Mouse (Mus musculus): Measurements from ENCODE around the gene Drosha. TPM values are rescaled to one million over a fixed set of nuclear protein-coding genes. Genes with fewer than 3 reads are reported as not detected.

Drosha gene
- polyA plus RNA-seq, 1 experiment from 2014 or later, result 81.4 TPM

GRCm38 (mm10) chr15:12840737-12841136, 16.1 kb downstream of the Drosha start:
- WGBS, result 94% methylated on average over 11 of the region's 11 CpGs
- H3K27me3 ChIP-seq (ENCODE audit: control insufficient read depth, insufficient read depth, low read length), result no peaks in the 10 kb centered on the region
- H3K36me3 ChIP-seq (ENCODE audit: control insufficient read depth, insufficient read depth, low read length), result peaks cover 30% of the 10 kb centered on the region
- no peak overlapping the region for H3K9ac ChIP-seq (ENCODE audit: low read length)
- H3K4me2 ChIP-seq (ENCODE audit: low read depth, severe bottlenecking), result no peak overlapping the region
- no peak overlapping the region for H3K27ac ChIP-seq (replicated peaks; ENCODE audit: low read depth, low read length)
- no peak for ATAC-seq (ENCODE audit: insufficient number of reproducible peaks, low FRiP score, low TSS enrichment, low read depth)
- no peaks in the 10 kb centered on the region for H3K4me1 ChIP-seq (ENCODE audit: control insufficient read depth, insufficient read depth, low read length)
- H3K4me3 ChIP-seq (ENCODE audit: low read depth, low read length), result no peak overlapping the region
- DNase-seq (ENCODE audit: low spot score), result no peak
- no peaks in the 10 kb centered on the region for H3K9me3 ChIP-seq (ENCODE audit: control insufficient read depth, low read length)

- no peak overlapping the region for H3K4me3 ChIP-seq (ENCODE audit: low read depth, low read length)
- no peaks in the 10 kb centered on the region for H3K9me3 ChIP-seq (ENCODE audit: control insufficient read depth, low read length)
- no peak overlapping the region for H3K4me2 ChIP-seq (ENCODE audit: low read depth, severe bottlenecking)
- no peak for DNase-seq (ENCODE audit: low spot score)
- H3K4me1 ChIP-seq (ENCODE audit: control insufficient read depth, insufficient read depth, low read length), result no peaks in the 10 kb centered on the region
- no peak overlapping the region for H3K27ac ChIP-seq (replicated peaks; ENCODE audit: low read depth, low read length)
- WGBS, result 80% methylated on average over 7 of the region's 7 CpGs
- ATAC-seq (ENCODE audit: insufficient number of reproducible peaks, low FRiP score, low TSS enrichment, low read depth), result no peak
- H3K9ac ChIP-seq (ENCODE audit: low read length), result no peak overlapping the region
- no peaks in the 10 kb centered on the region for H3K27me3 ChIP-seq (ENCODE audit: control insufficient read depth, insufficient read depth, low read length)
- H3K36me3 ChIP-seq (ENCODE audit: control insufficient read depth, insufficient read depth, low read length), result peaks cover 27% of the 10 kb centered on the region
These were observed 18.2 kb downstream of the Drosha start for GRCm38 (mm10) chr15:12842833-12843232.

GRCm38 (mm10) chr15:12848196-12848975, 23.8 kb downstream of the Drosha start:
- Histone ChIP-seq H3K4me3 (ENCODE audit: low read depth, low read length) (no peak overlapping the region), H3K4me2 (ENCODE audit: low read depth, severe bottlenecking) (no peak overlapping the region), H3K9me3 (ENCODE audit: control insufficient read depth, low read length) (no peaks in the 10 kb centered on the region), H3K9ac (ENCODE audit: low read length) (no peak overlapping the region), H3K36me3 (ENCODE audit: control insufficient read depth, insufficient read depth, low read length) (peaks cover 22% of the 10 kb centered on the region), H3K4me1 (ENCODE audit: control insufficient read depth, insufficient read depth, low read length) (no peaks in the 10 kb centered on the region), H3K27me3 (ENCODE audit: control insufficient read depth, insufficient read depth, low read length) (no peaks in the 10 kb centered on the region), H3K27ac (replicated peaks; ENCODE audit: low read depth, low read length) (no peak overlapping the region)
- no peak for DNase-seq (ENCODE audit: low spot score)
- 80% methylated on average over 11 of the region's 11 CpGs for WGBS
- no peak for ATAC-seq (ENCODE audit: insufficient number of reproducible peaks, low FRiP score, low TSS enrichment, low read depth)

GRCm38 (mm10) chr15:12849373-12849772, 24.8 kb downstream of the Drosha start:
- peaks cover 26% of the 10 kb centered on the region for H3K36me3 ChIP-seq (ENCODE audit: control insufficient read depth, insufficient read depth, low read length)
- ATAC-seq (ENCODE audit: insufficient number of reproducible peaks, low FRiP score, low TSS enrichment, low read depth) (no peak), DNase-seq (ENCODE audit: low spot score) (no peak)
- H3K27ac ChIP-seq (replicated peaks; ENCODE audit: low read depth, low read length), result no peak overlapping the region
- no peaks in the 10 kb centered on the region for H3K9me3 ChIP-seq (ENCODE audit: control insufficient read depth, low read length)
- no peak overlapping the region for H3K4me3 ChIP-seq (ENCODE audit: low read depth, low read length)
- WGBS, result 85% methylated on average over 4 of the region's 4 CpGs
- H3K9ac ChIP-seq (ENCODE audit: low read length), result no peak overlapping the region
- H3K4me2 ChIP-seq (ENCODE audit: low read depth, severe bottlenecking), result no peak overlapping the region
- no peaks in the 10 kb centered on the region for H3K27me3 ChIP-seq (ENCODE audit: control insufficient read depth, insufficient read depth, low read length)
- H3K4me1 ChIP-seq (ENCODE audit: control insufficient read depth, insufficient read depth, low read length), result no peaks in the 10 kb centered on the region

GRCm38 (mm10) chr15:12853471-12853870, 28.9 kb downstream of the Drosha start:
- H3K27ac ChIP-seq (replicated peaks; ENCODE audit: low read depth, low read length), result no peak overlapping the region
- ATAC-seq (ENCODE audit: insufficient number of reproducible peaks, low FRiP score, low TSS enrichment, low read depth) (no peak), DNase-seq (ENCODE audit: low spot score) (no peak)
- H3K4me1 ChIP-seq (ENCODE audit: control insufficient read depth, insufficient read depth, low read length), result no peaks in the 10 kb centered on the region
- H3K36me3 ChIP-seq (ENCODE audit: control insufficient read depth, insufficient read depth, low read length), result peaks cover 28% of the 10 kb centered on the region
- H3K4me3 ChIP-seq (ENCODE audit: low read depth, low read length), result no peak overlapping the region
- H3K9me3 ChIP-seq (ENCODE audit: control insufficient read depth, low read length), result no peaks in the 10 kb centered on the region
- no peak overlapping the region for H3K9ac ChIP-seq (ENCODE audit: low read length)
- H3K27me3 ChIP-seq (ENCODE audit: control insufficient read depth, insufficient read depth, low read length), result no peaks in the 10 kb centered on the region
- 91% methylated on average over 8 of the region's 8 CpGs for WGBS
- H3K4me2 ChIP-seq (ENCODE audit: low read depth, severe bottlenecking), result no peak overlapping the region

GRCm38 (mm10) chr15:12856780-12857179, 32.2 kb downstream of the Drosha start:
- Histone ChIP-seq H3K4me1 (ENCODE audit: control insufficient read depth, insufficient read depth, low read length) (no peaks in the 10 kb centered on the region), H3K4me2 (ENCODE audit: low read depth, severe bottlenecking) (no peak overlapping the region), H3K9me3 (ENCODE audit: control insufficient read depth, low read length) (no peaks in the 10 kb centered on the region), H3K27ac (replicated peaks; ENCODE audit: low read depth, low read length) (no peak overlapping the region), H3K27me3 (ENCODE audit: control insufficient read depth, insufficient read depth, low read length) (no peaks in the 10 kb centered on the region), H3K4me3 (ENCODE audit: low read depth, low read length) (no peak overlapping the region), H3K9ac (ENCODE audit: low read length) (no peak overlapping the region), H3K36me3 (ENCODE audit: control insufficient read depth, insufficient read depth, low read length) (peaks cover 33% of the 10 kb centered on the region)
- 95% methylated on average over 6 of the region's 6 CpGs for WGBS
- ATAC-seq (ENCODE audit: insufficient number of reproducible peaks, low FRiP score, low TSS enrichment, low read depth) (no peak), DNase-seq (ENCODE audit: low spot score) (no peak)

- Histone ChIP-seq H3K4me1 (ENCODE audit: control insufficient read depth, insufficient read depth, low read length) (no peaks in the 10 kb centered on the region), H3K9ac (ENCODE audit: low read length) (no peak overlapping the region), H3K27ac (replicated peaks; ENCODE audit: low read depth, low read length) (no peak overlapping the region), H3K4me3 (ENCODE audit: low read depth, low read length) (no peak overlapping the region), H3K9me3 (ENCODE audit: control insufficient read depth, low read length) (no peaks in the 10 kb centered on the region), H3K27me3 (ENCODE audit: control insufficient read depth, insufficient read depth, low read length) (no peaks in the 10 kb centered on the region), H3K36me3 (ENCODE audit: control insufficient read depth, insufficient read depth, low read length) (peaks cover 25% of the 10 kb centered on the region), H3K4me2 (ENCODE audit: low read depth, severe bottlenecking) (no peak overlapping the region)
- WGBS, result 94% methylated on average over 12 of the region's 12 CpGs
- ATAC-seq (ENCODE audit: insufficient number of reproducible peaks, low FRiP score, low TSS enrichment, low read depth) (no peak), DNase-seq (ENCODE audit: low spot score) (no peak)
These were observed 33.4 kb downstream of the Drosha start for GRCm38 (mm10) chr15:12857840-12858516.

GRCm38 (mm10) chr15:12858645-12859044, 34.0 kb downstream of the Drosha start:
- H3K4me2 ChIP-seq (ENCODE audit: low read depth, severe bottlenecking), result no peak overlapping the region
- peaks cover 25% of the 10 kb centered on the region for H3K36me3 ChIP-seq (ENCODE audit: control insufficient read depth, insufficient read depth, low read length)
- DNase-seq (ENCODE audit: low spot score), result no peak
- H3K9ac ChIP-seq (ENCODE audit: low read length), result no peak overlapping the region
- no peak overlapping the region for H3K27ac ChIP-seq (replicated peaks; ENCODE audit: low read depth, low read length)
- no peak for ATAC-seq (ENCODE audit: insufficient number of reproducible peaks, low FRiP score, low TSS enrichment, low read depth)
- H3K4me1 ChIP-seq (ENCODE audit: control insufficient read depth, insufficient read depth, low read length), result no peaks in the 10 kb centered on the region
- H3K9me3 ChIP-seq (ENCODE audit: control insufficient read depth, low read length), result no peaks in the 10 kb centered on the region
- H3K4me3 ChIP-seq (ENCODE audit: low read depth, low read length), result no peak overlapping the region
- 95% methylated on average over 3 of the region's 3 CpGs for WGBS
- H3K27me3 ChIP-seq (ENCODE audit: control insufficient read depth, insufficient read depth, low read length), result no peaks in the 10 kb centered on the region
